Mouse (Mus musculus): ENCODE data around the gene Olfr12. TPM values are rescaled to one million over a fixed set of nuclear protein-coding genes. Genes with fewer than 3 reads are reported as not detected.

Gene Olfr12
- polyA plus RNA-seq (2017; shearing (Covaris generic)): not detected

DNA sequence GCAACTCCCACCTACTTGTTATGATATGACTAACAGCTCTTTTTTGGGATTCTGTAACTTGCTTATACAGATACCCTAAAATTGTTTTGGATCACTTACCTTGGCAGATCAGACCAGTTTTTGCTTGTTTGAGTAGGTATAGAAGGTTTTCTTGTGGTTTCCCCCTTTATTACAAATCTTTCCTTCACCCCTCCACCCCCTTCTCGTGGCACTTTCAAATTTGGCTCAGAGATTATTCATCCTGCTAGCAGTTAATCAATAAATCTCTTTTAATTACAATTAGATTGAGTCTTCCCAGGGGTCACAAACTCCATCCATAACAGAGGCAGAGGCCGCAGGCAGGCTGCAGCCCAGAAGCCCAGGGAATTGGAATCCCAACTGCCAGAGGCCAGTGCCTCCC lies at the start of gene Olfr12:
Gene Olfr12 (plus strand): TSS at position 301 of the 400 bp plus-strand sequence.

DNA sequence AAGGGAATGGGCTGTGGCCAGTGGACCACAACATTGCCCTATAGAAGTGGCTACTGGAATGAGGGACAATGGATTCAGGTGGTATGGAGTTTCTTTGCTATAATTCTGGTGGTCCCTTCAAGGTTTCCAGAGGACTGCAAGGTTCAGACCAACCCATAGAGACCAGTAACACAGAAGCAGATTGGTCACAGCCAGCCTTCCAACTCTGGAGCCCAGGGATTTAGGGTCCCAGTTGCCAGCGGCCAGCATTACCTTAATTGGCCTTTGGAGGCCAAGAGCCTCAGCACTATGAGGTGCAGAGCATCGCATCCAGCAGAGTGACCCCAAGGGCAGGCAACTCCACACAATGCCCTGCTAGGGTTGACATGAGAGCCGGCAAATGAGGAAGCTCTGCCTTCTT lies 46.6 kb upstream of the Olfr12 start, which contains the start of gene Olfr1413:
Gene Olfr1413 (plus strand): TSS at position 301 of the 400 bp plus-strand sequence.

GRCm38 (mm10) chr1:92585479-92585878 lies 32.1 kb upstream of the Olfr12 start, which contains the start of gene Olfr1412:
Gene Olfr1412 (plus strand): TSS chr1:92585779.

GRCm38 (mm10) chr1:92594111-92594510 lies 23.5 kb upstream of the Olfr12 start, which contains the start of gene Olfr1411:
Gene Olfr1411 (plus strand): TSS chr1:92594411.

DNA sequence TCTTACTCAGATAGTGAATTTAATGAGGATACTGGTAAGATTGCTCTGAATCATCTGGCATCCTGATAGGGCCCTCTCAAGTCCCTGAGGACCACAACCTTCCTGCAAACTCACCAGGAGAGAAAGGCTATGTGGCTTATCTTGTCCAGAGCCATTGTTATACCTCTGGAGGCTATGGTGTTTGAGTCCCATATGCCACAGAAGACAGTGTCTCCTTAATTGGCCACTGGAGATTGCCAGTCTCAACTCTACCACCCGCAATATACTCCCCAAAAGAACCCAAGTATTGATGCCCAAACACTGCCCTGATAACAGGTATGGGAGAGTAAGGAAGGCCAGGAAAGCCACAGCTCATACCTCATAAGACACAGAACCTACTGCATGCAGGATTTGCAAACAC lies 12.1 kb upstream of the Olfr12 start, which contains the start of gene Olfr1410:
Gene Olfr1410 (plus strand): TSS at position 301 of the 400 bp plus-strand sequence.

DNA sequence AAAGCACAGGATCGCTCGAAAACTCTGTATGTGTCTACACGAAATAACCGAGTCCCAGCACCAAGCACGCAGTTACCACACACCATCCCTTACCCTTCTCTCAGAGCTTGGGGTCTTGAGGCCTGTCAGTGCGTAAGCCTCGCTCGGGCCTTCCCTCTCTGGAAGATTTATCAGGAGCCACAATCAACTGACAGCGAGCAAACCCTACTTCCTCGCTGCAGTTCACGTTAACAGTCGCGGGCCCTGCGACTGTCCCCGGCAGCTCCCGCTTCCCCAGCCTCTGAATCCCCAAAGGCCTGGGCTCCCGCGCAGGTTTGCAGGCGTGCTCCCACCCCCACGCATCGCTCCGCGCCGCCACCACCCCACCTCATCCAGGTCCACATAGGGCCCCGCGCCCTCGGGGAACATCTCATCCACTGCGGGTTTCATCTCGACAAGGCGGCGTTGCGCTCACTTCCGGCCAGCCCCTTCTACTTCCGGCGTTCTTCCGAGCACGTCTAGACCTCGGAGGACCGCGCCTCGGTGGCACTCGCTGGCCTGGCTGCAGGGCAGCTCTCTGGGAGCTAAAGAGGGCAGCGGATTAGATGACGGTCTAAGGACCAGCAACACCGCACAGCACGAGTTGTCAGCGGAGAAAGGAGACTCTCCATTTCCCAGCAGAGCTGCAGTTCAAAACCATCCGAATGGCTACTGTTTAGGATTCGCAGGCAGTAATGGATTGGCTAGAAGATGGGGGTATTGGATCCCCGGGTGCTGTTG lies 24.1 kb downstream of the Olfr12 start, which contains the start of gene Cops9:
Gene Cops9 (minus strand): TSS at position 472 of the 759 bp plus-strand sequence.

DNA sequence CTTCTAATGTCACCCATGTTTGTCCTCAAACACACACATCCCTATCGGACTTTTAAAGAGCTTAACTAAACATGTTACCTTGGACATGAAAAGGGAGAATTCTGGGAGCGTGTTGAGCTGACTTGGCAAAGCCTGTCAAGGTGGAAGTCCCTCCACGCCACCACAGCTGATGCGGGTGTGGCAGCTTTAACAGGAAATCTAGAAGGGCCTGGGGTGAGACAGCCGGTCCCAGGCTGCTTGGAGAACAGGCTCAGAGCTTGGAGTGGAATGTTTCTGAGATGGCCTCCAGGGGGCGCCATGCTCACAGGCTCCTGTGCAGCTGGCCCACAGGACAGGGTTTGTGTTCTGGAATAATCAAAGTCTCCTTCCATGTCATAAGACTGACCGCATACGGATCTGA lies 31.1 kb downstream of the Olfr12 start, which contains the start of gene Otos:
Gene Otos (minus strand): TSS at position 169 of the 400 bp plus-strand sequence.

Other genes starting within 250 kb of the Olfr12 start
- gene Ndufa10, start 143.9 kb upstream of the Olfr12 start, polyA plus RNA-seq (2017; shearing (Covaris generic)): 240 TPM
- not detected for gene Olfr1416, start 132.7 kb upstream of the Olfr12 start, polyA plus RNA-seq (2017; shearing (Covaris generic))
- not detected for gene Olfr1415, start 121.7 kb upstream of the Olfr12 start, polyA plus RNA-seq (2017; shearing (Covaris generic))
- gene Olfr1414, start 99.1 kb upstream of the Olfr12 start, polyA plus RNA-seq (2017; shearing (Covaris generic)): not detected
- gene Olfr1413, start 46.5 kb upstream of the Olfr12 start, polyA plus RNA-seq (2017; shearing (Covaris generic)): not detected
- not detected for gene Olfr1412, start 32.0 kb upstream of the Olfr12 start, polyA plus RNA-seq (2017; shearing (Covaris generic))
- not detected for gene Olfr1411, start 23.4 kb upstream of the Olfr12 start, polyA plus RNA-seq (2017; shearing (Covaris generic))
- not detected for gene Olfr1410, start 12.0 kb upstream of the Olfr12 start, polyA plus RNA-seq (2017; shearing (Covaris generic))
- 267 TPM for gene Cops9, start 24.2 kb downstream of the Olfr12 start, polyA plus RNA-seq (2017; shearing (Covaris generic))
- gene Otos, start 31.1 kb downstream of the Olfr12 start, polyA plus RNA-seq (2017; shearing (Covaris generic)): 1.2 TPM
- gene Gpc1, start 213.9 kb downstream of the Olfr12 start, polyA plus RNA-seq (2017; shearing (Covaris generic)): 1.0 TPM